Mouse (Mus musculus) cerebellum, adult 2 months (tissue): ENCODE data around the gene Hoxa6.

ENCODE experiments used
- CTCF ChIP-seq: fragments of 200-500 bp; IDR thresholded peaks from 2 replicates; pipeline ENCODE4 v1.5.1; 2011; ENCODE audit warnings: low read depth, mild to moderate bottlenecking, control low read depth, low read length, moderate library complexity, borderline replicate concordance; ENCODE audit not compliant: insufficient read depth
- POLR2A ChIP-seq: fragments of 200-500 bp; IDR thresholded peaks from 2 replicates; pipeline ENCODE4 v1.6.1; 2011; ENCODE audit warnings: low read length, control low read depth, borderline replicate concordance; ENCODE audit not compliant: insufficient read depth

DNA sequence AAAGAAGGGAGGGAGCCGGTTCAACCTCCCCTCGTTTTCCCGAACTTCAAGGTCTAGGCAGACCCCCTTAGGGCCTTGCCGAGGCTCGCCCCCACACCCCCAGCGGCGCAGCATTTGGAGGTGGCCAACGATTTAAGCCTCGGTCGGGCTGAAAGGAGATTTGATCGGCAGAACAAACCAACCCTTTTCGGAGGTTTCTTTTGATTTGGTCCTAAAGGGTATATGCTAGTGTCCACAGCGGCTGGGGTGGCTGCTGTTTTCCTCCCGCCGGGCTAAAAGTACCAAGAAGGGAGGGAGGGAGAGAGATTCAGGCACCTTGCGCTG lies 40.9 kb upstream of the Hoxa6 start:
- TF ChIP-seq CTCF (no peak), POLR2A (no peak)
